Mouse (Mus musculus) embryonic facial prominence, embryonic 11.5 days (tissue): ENCODE measurements around the gene Zcchc8. TPM values are rescaled to one million over a fixed set of nuclear protein-coding genes. Genes with fewer than 3 reads are reported as not detected.

ENCODE experiments used
- ATAC-seq: fragments of 200-750 bp; cut with Nextera tagmentation; replicated peaks from 2 replicates; pipeline ENCODE4 v1.8.0; 2017; ENCODE audit warnings: low read depth; ENCODE audit not compliant: insufficient number of reproducible peaks, low FRiP score, low TSS enrichment
- DNase-seq: peaks from one replicate; pipeline ENCODE4 v3.0.0-alpha.2; 2015; ENCODE audit warnings: low spot score
- H3K27ac ChIP-seq: fragments of 300-500 bp; sonication (generic); replicated peaks from 2 replicates; pipeline ENCODE4 v1.5.1; 2014; ENCODE audit warnings: mild to moderate bottlenecking, low read depth, low read length, control low read depth
- H3K27me3 ChIP-seq: fragments of 300-500 bp; sonication (generic); 2 replicates; pipeline ENCODE4 v1.6.1; 2014; ENCODE audit warnings: mild to moderate bottlenecking, low read length, moderate library complexity, mixed read lengths; ENCODE audit not compliant: control insufficient read depth, insufficient read depth
- H3K36me3 ChIP-seq: fragments of 300-500 bp; sonication (generic); replicated peaks from 2 replicates; pipeline ENCODE4 v1.6.1; 2014; ENCODE audit warnings: low read depth, mild to moderate bottlenecking, low read length, moderate library complexity, mixed read lengths; ENCODE audit not compliant: control insufficient read depth, insufficient read depth
- H3K4me1 ChIP-seq: fragments of 300-500 bp; sonication (generic); 2 replicates; pipeline ENCODE4 v1.6.1; 2014; ENCODE audit warnings: low read length, mixed read lengths; ENCODE audit not compliant: control insufficient read depth, insufficient read depth
- H3K4me2 ChIP-seq: fragments of 300-500 bp; sonication (generic); 2 replicates; pipeline ENCODE4 v1.6.1; 2014; ENCODE audit warnings: low read depth, mild to moderate bottlenecking, control low read depth, low read length, moderate library complexity
- H3K4me3 ChIP-seq: fragments of 300-500 bp; sonication (generic); 2 replicates; pipeline ENCODE4 v1.5.1; 2014; ENCODE audit warnings: low read depth, low read length, control low read depth
- H3K9ac ChIP-seq: fragments of 300-500 bp; sonication (generic); replicated peaks from 2 replicates; pipeline ENCODE4 v1.6.1; 2014; ENCODE audit warnings: mild to moderate bottlenecking, control low read depth, low read length
- H3K9me3 ChIP-seq: fragments of 300-500 bp; sonication (generic); replicated peaks from 2 replicates; pipeline ENCODE4 v1.6.1; 2016; ENCODE audit warnings: mild to moderate bottlenecking, low read length, inconsistent platforms, mixed read lengths; ENCODE audit not compliant: control insufficient read depth
- WGBS: fragments of 180-500 bp; shearing (Covaris S2); extraction: QIAGEN DNeasy Blood & Tissue Kit; methylation state at CpG from one replicate; pipeline ENCODE4 v1.1.7; 2014; 5-methylcytosine and 5-hydroxymethylcytosine counted together
- polyA plus RNA-seq: library from polyadenylated mRNA; unstranded; fragments of >200 nt; fragmentation: Nextera tagmentation; extraction: Ambion mirVana; gene quantifications from 2 replicates; pipeline ENCODE4 v1.2.1, GENCODE M21; 2014

The Zcchc8 gene
- polyA plus RNA-seq, 1 experiment from 2014 or later = 80.5 TPM

- no peaks in the 10 kb centered on the region for H3K9me3 ChIP-seq
- DNase-seq (no peak), ATAC-seq (no peak)
- H3K27ac ChIP-seq = no peak overlapping the region
- 54% methylated on average over 5 of the region's 5 CpGs for WGBS
- no peaks in the 10 kb centered on the region for H3K27me3 ChIP-seq
- H3K4me3 ChIP-seq = no peak overlapping the region
- H3K9ac ChIP-seq = no peak overlapping the region
- H3K36me3 ChIP-seq = no peaks in the 10 kb centered on the region
- no peaks in the 10 kb centered on the region for H3K4me1 ChIP-seq
- no peak overlapping the region for H3K4me2 ChIP-seq
These were observed 41.2 kb downstream of the Zcchc8 start for GRCm38 (mm10) chr5:123679546-123680263.

DNA sequence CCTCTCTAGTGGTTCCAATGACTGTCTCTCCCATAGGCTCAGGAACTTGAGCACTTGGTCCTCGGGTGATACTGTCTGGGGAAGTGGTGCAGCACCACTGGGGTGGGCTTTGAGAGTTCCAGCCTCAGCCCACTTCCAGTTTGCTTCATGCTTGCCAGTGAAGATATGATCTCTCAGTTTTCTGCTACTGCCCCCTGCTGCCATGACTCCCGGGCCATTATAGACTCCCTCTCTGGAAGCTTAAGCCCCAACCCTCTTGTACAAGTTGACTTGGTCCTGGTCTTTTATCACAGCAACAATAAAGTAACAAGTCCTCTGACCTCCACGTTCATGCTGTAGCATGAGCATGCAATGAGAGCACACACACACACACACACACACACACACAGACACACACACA lies 41.8 kb downstream of the Zcchc8 start:
- 77% methylated on average over 3 of the region's 3 CpGs for WGBS
- Histone ChIP-seq H3K4me2 (no peak overlapping the region), H3K27ac (no peak overlapping the region), H3K27me3 (no peaks in the 10 kb centered on the region), H3K4me3 (no peak overlapping the region), H3K4me1 (no peaks in the 10 kb centered on the region), H3K9ac (no peak overlapping the region), H3K9me3 (no peaks in the 10 kb centered on the region), H3K36me3 (no peaks in the 10 kb centered on the region)
- no peak for ATAC-seq
- DNase-seq = no peak

- Histone ChIP-seq H3K27ac (no peak overlapping the region), H3K4me3 (no peak overlapping the region), H3K9ac (no peak overlapping the region), H3K4me2 (no peak overlapping the region), H3K9me3 (no peaks in the 10 kb centered on the region), H3K4me1 (peaks cover 8% of the 10 kb centered on the region; the same call in 1 of the 2 replicates), H3K27me3 (no peaks in the 10 kb centered on the region), H3K36me3 (no peaks in the 10 kb centered on the region)
- ATAC-seq (no peak), DNase-seq (no peak)
- whole genome bisulfite sequencing = 82% methylated on average over 9 of the region's 9 CpGs
These were observed 45.2 kb downstream of the Zcchc8 start for GRCm38 (mm10) chr5:123675717-123676116.

DNA sequence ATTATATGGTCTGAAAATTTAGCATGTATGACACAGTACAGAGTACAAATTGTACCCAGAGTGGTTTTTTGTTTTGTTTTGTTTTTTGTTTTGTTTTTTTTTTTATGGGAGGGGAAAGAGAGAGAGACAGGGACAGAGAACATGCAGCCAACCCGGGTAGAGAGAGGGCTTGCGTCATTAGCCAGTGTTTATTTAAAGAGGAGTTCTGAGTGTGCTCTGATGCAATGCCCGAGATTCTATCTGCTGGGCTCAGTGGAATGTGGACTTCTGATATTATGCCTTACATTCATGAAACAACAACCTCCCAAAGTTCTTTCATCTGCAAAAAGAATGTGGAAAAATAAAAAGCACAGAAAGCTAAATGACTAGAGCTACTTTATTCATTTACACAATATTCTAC lies 45.7 kb downstream of the Zcchc8 start:
- Histone ChIP-seq H3K4me1 (peaks cover 9% of the 10 kb centered on the region; the same call in 1 of the 2 replicates), H3K27ac (no peak overlapping the region), H3K36me3 (no peaks in the 10 kb centered on the region), H3K9ac (no peak overlapping the region), H3K4me3 (no peak overlapping the region), H3K27me3 (no peaks in the 10 kb centered on the region), H3K4me2 (no peak overlapping the region), H3K9me3 (no peaks in the 10 kb centered on the region)
- WGBS = 52% methylated on average over 3 of the region's 3 CpGs
- DNase-seq (no peak), ATAC-seq (no peak)

DNA sequence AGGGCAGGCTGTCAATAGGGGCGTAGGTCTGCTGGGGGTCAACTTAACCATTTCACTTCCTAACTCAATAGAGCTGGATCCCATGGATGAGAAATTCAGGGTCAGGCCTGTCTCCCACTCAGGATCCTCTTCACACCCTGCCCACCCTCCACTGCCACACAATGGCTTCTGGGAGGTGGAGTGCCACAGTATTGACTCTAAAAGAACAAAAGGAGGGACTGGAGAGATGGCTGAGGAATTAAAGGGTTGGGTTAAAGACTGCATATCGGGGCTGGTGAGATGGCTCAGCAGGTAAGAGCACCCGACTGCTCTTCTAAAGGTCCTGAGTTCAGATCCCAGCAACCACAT lies 49.5 kb downstream of the Zcchc8 start:
- no peaks in the 10 kb centered on the region for H3K27me3 ChIP-seq
- no peak for ATAC-seq
- no peaks in the 10 kb centered on the region for H3K36me3 ChIP-seq
- no peak overlapping the region for H3K4me2 ChIP-seq
- H3K4me3 ChIP-seq = no peak overlapping the region
- H3K9me3 ChIP-seq = no peaks in the 10 kb centered on the region
- peaks cover 9% of the 10 kb centered on the region; the same call in 1 of the 2 replicates for H3K4me1 ChIP-seq
- WGBS = 36% methylated on average over 3 of the region's 3 CpGs
- H3K9ac ChIP-seq = no peak overlapping the region
- no peak for DNase-seq
- no peak overlapping the region for H3K27ac ChIP-seq

- Histone ChIP-seq H3K4me1 (peaks cover 9% of the 10 kb centered on the region; the same call in 1 of the 2 replicates), H3K36me3 (no peaks in the 10 kb centered on the region), H3K27ac (peak overlapping the region; percentile 47), H3K27me3 (no peaks in the 10 kb centered on the region), H3K9ac (no peak overlapping the region), H3K4me2 (no peak overlapping the region; the same call in 1 of the 2 replicates), H3K4me3 (no peak overlapping the region), H3K9me3 (no peaks in the 10 kb centered on the region)
- WGBS = 16% methylated on average over 14 of the region's 14 CpGs
- peak; percentile 56; the same call in 1 of the 2 replicates for ATAC-seq
- DNase-seq = peak; percentile 42
These were observed 50.0 kb downstream of the Zcchc8 start for GRCm38 (mm10) chr5:123670800-123671472.

DNA sequence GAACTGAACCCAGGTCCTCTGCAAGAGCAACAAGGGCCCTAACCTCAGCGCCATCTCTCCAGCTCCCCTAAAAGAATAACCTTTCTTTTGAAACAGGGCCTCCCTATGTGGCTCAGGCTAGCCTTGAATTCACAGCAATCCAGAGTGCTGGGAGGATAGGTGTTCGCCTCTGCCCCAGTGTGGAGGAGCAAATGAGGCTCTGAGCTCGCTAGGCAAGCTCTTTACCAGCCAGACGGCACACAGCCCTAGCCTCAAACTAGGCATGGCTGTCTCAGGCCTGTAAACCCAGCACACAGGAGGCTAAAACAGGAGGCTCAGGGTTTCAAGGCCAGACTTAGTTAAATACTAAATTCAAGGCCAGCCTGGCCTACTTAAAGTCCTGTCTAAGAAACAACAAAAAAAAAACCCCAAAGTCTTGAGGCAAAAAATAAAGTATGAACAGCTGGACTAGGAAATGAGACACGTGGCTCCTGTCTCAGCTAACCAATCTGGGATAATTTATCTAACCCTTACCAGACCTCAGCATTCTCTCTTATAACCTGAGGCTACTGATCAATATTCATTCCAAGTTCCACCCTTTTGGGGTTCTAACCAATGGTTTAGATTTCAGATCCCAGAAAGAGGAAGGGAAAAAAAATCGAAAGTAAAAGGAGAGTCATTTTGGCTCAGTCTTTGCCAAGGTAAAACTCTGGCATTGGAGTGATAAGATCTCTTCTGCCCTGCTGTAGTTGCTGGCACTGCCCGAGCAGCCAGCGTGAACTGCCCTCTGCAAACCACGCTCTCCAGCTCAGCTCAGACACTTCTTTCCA lies 50.7 kb downstream of the Zcchc8 start:
- peak overlapping the region; percentile 47 for H3K27ac ChIP-seq
- H3K9me3 ChIP-seq = no peaks in the 10 kb centered on the region
- peak; percentile 67 for DNase-seq
- H3K27me3 ChIP-seq = no peaks in the 10 kb centered on the region
- H3K4me2 ChIP-seq = no peak overlapping the region
- peaks cover 9% of the 10 kb centered on the region; the same call in 1 of the 2 replicates for H3K4me1 ChIP-seq
- no peak overlapping the region for H3K4me3 ChIP-seq
- ATAC-seq = no peak
- H3K36me3 ChIP-seq = no peaks in the 10 kb centered on the region
- 47% methylated on average over 9 of the region's 9 CpGs for WGBS
- H3K9ac ChIP-seq = no peak overlapping the region
